Mouse (Mus musculus): Measurements from ENCODE around the gene Zfp385a.

DNA sequence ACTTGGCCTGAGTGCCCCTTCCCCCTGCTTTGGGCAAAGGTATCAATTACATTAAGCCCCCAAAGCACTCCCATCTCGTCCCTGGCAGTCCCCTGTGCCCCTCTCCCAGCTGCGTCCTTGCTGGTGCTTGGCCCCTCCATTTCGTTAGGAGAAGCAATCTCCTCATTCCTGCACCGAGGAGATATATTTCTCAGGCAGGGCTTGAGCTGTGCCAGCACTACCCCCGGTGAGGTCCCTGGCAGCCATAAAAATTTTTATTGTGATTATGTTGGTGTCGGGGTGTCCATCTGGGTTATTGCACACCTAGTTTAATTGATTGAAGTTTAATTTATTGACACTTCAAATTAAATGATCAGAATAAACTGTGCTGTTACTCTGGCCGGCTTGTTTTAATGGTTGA is 61.9 kb downstream of the Zfp385a start:
- TF ChIP-seq POLR2A (IDR thresholded peaks at IDR 0.05; ENCODE audit: borderline replicate concordance, extremely low read depth, low read depth, low read length), result no peak
- TF ChIP-seq CTCF (IDR thresholded peaks at IDR 0.05; ENCODE audit: insufficient read depth, low read length), result no peak
